Mouse (Mus musculus): ENCODE measurements at regions not wholly inside any gene's neighbourhood (a gene's known extent, or its start where the extent isn't known, plus 50 kb on each side); places are given as distances from the start of the nearest gene placed in this dataset.
A peak's percentile ranks its signal among the peaks of the same experiment; 100 is the strongest.

- no peak for DNase-seq (ENCODE audit: low read depth)
These were observed 122.0 kb downstream of the Olfr1505 start for GRCm38 (mm10) chr19:14035371-14035770.

GRCm38 (mm10) chr19:14035785-14036184, 122.5 kb downstream of the Olfr1505 start:
- no peak for DNase-seq (ENCODE audit: low read depth)

GRCm38 (mm10) chr19:14036750-14037149, 123.4 kb downstream of the Olfr1505 start:
- no peak for DNase-seq (ENCODE audit: low read depth)

GRCm38 (mm10) chr19:14042753-14043152, 129.4 kb downstream of the Olfr1505 start:
- no peak for DNase-seq (ENCODE audit: low read depth)

- DNase-seq (ENCODE audit: low read depth) = no peak
These were observed 132.1 kb downstream of the Olfr1505 start for GRCm38 (mm10) chr19:14045456-14045855.

- no peak for DNase-seq (ENCODE audit: low read depth)
These were observed 138.7 kb downstream of the Olfr1505 start for GRCm38 (mm10) chr19:14052052-14052451.

- peak; percentile 70 for DNase-seq (ENCODE audit: low read depth)
These were observed 167.2 kb downstream of the Olfr1505 start for GRCm38 (mm10) chr19:14080538-14080937.

GRCm38 (mm10) chr19:14084726-14085125, 171.4 kb downstream of the Olfr1505 start:
- no peak for DNase-seq (ENCODE audit: low read depth)

GRCm38 (mm10) chr19:14090106-14090505, 176.8 kb downstream of the Olfr1505 start:
- no peak for DNase-seq (ENCODE audit: low read depth)

- no peak for DNase-seq (ENCODE audit: low read depth)
These were observed 180.9 kb downstream of the Olfr1505 start for GRCm38 (mm10) chr19:14094191-14094590.

GRCm38 (mm10) chr19:14096187-14096586, 182.9 kb downstream of the Olfr1505 start:
- no peak for DNase-seq (ENCODE audit: low read depth)

- DNase-seq (ENCODE audit: low read depth) = no peak
These were observed 195.8 kb downstream of the Olfr1505 start for GRCm38 (mm10) chr19:14109091-14109490.

- no peak for DNase-seq (ENCODE audit: low read depth)
These were observed 210.2 kb downstream of the Olfr1505 start for GRCm38 (mm10) chr19:14123348-14124113.

- no peak for DNase-seq (ENCODE audit: low read depth)
These were observed 211.0 kb downstream of the Olfr1505 start for GRCm38 (mm10) chr19:14124250-14124827.

- no peak for DNase-seq (ENCODE audit: low read depth)
These were observed 211.7 kb downstream of the Olfr1505 start for GRCm38 (mm10) chr19:14124986-14125385.

GRCm38 (mm10) chr19:14128397-14129209, 215.3 kb downstream of the Olfr1505 start:
- DNase-seq (ENCODE audit: low read depth) = peak; percentile 59

GRCm38 (mm10) chr19:14161217-14161616, 247.9 kb downstream of the Olfr1505 start:
- DNase-seq (ENCODE audit: low read depth) = no peak

- no peak for DNase-seq (ENCODE audit: low read depth)
These were observed 249.4 kb downstream of the Olfr1505 start for GRCm38 (mm10) chr19:14162773-14163172.

- no peak for DNase-seq (ENCODE audit: low read depth)
These were observed 252.4 kb downstream of the Olfr1505 start for GRCm38 (mm10) chr19:14165775-14166174.

- no peak for DNase-seq (ENCODE audit: low read depth)
These were observed 266.9 kb downstream of the Olfr1505 start for GRCm38 (mm10) chr19:14180244-14180643.

- no peak for DNase-seq (ENCODE audit: low read depth)
These were observed 267.6 kb downstream of the Olfr1505 start for GRCm38 (mm10) chr19:14180956-14181355.

- no peak for DNase-seq (ENCODE audit: low read depth)
These were observed 268.5 kb downstream of the Olfr1505 start for GRCm38 (mm10) chr19:14181661-14182415.
